Mouse (Mus musculus): ENCODE data around the gene Rufy2. TPM values are rescaled to one million over a fixed set of nuclear protein-coding genes. Genes with fewer than 3 reads are reported as not detected.

Gene Rufy2
- polyA plus RNA-seq, 1 experiment from 2014 or later = 23.5 TPM

GRCm38 (mm10) chr10:63023121-63023748 lies 43.2 kb downstream of the Rufy2 start:
- peak overlapping the region; percentile 70 for H3K4me2 ChIP-seq (ENCODE audit: low read depth, low read length)
- H3K36me3 ChIP-seq (ENCODE audit: control insufficient read depth, insufficient read depth, low read length) = no peaks in the 10 kb centered on the region
- ATAC-seq (ENCODE audit: low read depth) (peak; percentile 14; the same call in 1 of the 2 replicates), DNase-seq (ENCODE audit: low spot score) (peak; percentile 70)
- peak overlapping the region; percentile 100 for H3K9ac ChIP-seq (ENCODE audit: low read depth, low read length)
- H3K27me3 ChIP-seq (replicated peaks; ENCODE audit: control insufficient read depth, insufficient read depth, low read length) = no peaks in the 10 kb centered on the region
- WGBS = under 1% methylated on average over 25 of the region's 68 CpGs
- H3K9me3 ChIP-seq (ENCODE audit: control insufficient read depth, low read length) = no peaks in the 10 kb centered on the region
- peak overlapping the region; percentile 100 for H3K27ac ChIP-seq (replicated peaks; ENCODE audit: low read depth, low read length)
- peak overlapping the region; percentile 97 for H3K4me3 ChIP-seq (ENCODE audit: low read depth, low read length)
- H3K4me1 ChIP-seq (ENCODE audit: control insufficient read depth, insufficient read depth, low read length) = peaks cover 28% of the 10 kb centered on the region

GRCm38 (mm10) chr10:63023749-63024579 lies 43.9 kb downstream of the Rufy2 start, which contains the start of the genes Hnrnph3 and Pbld2:
Hnrnph3 (minus strand) TSS chr10:63024217.
Pbld2 (plus strand) TSS chr10:63024315.
- ATAC-seq (ENCODE audit: low read depth) = peak; percentile 93
- 0% methylated on average over 28 of the region's 69 CpGs for WGBS
- peak within 1 kb of the TSS; percentile 100 for H3K27ac ChIP-seq (replicated peaks; ENCODE audit: low read depth, low read length)

GRCm38 (mm10) chr10:63024580-63024910 lies 44.5 kb downstream of the Rufy2 start:
- Histone ChIP-seq H3K4me2 (ENCODE audit: low read depth, low read length) (peak overlapping the region; percentile 84), H3K4me1 (ENCODE audit: control insufficient read depth, insufficient read depth, low read length) (peaks cover 28% of the 10 kb centered on the region), H3K9me3 (ENCODE audit: control insufficient read depth, low read length) (no peaks in the 10 kb centered on the region), H3K27me3 (replicated peaks; ENCODE audit: control insufficient read depth, insufficient read depth, low read length) (no peaks in the 10 kb centered on the region), H3K36me3 (ENCODE audit: control insufficient read depth, insufficient read depth, low read length) (no peaks in the 10 kb centered on the region), H3K9ac (ENCODE audit: low read depth, low read length) (peak overlapping the region; percentile 100), H3K27ac (replicated peaks; ENCODE audit: low read depth, low read length) (peak overlapping the region; percentile 100), H3K4me3 (ENCODE audit: low read depth, low read length) (peak overlapping the region; percentile 97)
- DNase-seq (ENCODE audit: low spot score) = peak; percentile 83
- under 1% methylated on average over 8 of the region's 8 CpGs for WGBS
- peak; percentile 54; the same call in 1 of the 2 replicates for ATAC-seq (ENCODE audit: low read depth)

More at GRCm38 (mm10) chr10:63023749-63024579, 43.9 kb downstream of the Rufy2 start, which contains the start of the genes Hnrnph3 and Pbld2:
- Histone ChIP-seq H3K27me3 (replicated peaks; ENCODE audit: control insufficient read depth, insufficient read depth, low read length) (no peaks in the 10 kb centered on the region), H3K36me3 (ENCODE audit: control insufficient read depth, insufficient read depth, low read length) (no peaks in the 10 kb centered on the region), H3K4me2 (ENCODE audit: low read depth, low read length) (peak within 1 kb of the TSS; percentile 84), H3K9me3 (ENCODE audit: control insufficient read depth, low read length) (no peaks in the 10 kb centered on the region), H3K4me3 (ENCODE audit: low read depth, low read length) (peak within 1 kb of the TSS; percentile 97), H3K9ac (ENCODE audit: low read depth, low read length) (peak within 1 kb of the TSS; percentile 100), H3K4me1 (ENCODE audit: control insufficient read depth, insufficient read depth, low read length) (peaks cover 28% of the 10 kb centered on the region)
- peak; percentile 97 for DNase-seq (ENCODE audit: low spot score)

DNA sequence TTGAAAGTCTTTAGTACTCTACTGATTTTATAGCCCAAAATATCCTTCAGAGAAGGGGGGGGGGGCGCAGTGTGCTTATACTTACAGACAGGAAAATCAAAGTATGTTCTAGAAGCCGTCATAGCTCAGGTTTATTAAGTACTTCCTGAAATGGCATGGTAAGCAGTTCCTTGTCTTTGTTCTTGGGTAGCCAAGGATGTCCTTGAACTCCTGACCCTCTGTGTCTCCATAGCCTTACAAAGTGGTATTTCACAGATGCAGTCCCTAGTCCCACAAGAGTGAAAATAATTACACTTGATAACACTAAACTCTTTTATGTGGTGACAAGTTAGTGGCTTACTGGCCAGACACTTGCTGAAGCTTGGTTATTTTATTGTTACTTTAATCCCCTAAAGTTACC lies 45.0 kb downstream of the Rufy2 start:
- DNase-seq (ENCODE audit: low spot score) (peak; percentile 19), ATAC-seq (ENCODE audit: low read depth) (no peak)
- H3K4me1 ChIP-seq (ENCODE audit: control insufficient read depth, insufficient read depth, low read length) = peaks cover 28% of the 10 kb centered on the region
- H3K9ac ChIP-seq (ENCODE audit: low read depth, low read length) = peak overlapping the region; percentile 100
- H3K4me3 ChIP-seq (ENCODE audit: low read depth, low read length) = peak overlapping the region; percentile 97
- no peaks in the 10 kb centered on the region for H3K27me3 ChIP-seq (replicated peaks; ENCODE audit: control insufficient read depth, insufficient read depth, low read length)
- H3K36me3 ChIP-seq (ENCODE audit: control insufficient read depth, insufficient read depth, low read length) = no peaks in the 10 kb centered on the region
- H3K4me2 ChIP-seq (ENCODE audit: low read depth, low read length) = peak overlapping the region; percentile 84
- WGBS = 30% methylated on average over 2 of the region's 2 CpGs
- H3K9me3 ChIP-seq (ENCODE audit: control insufficient read depth, low read length) = no peaks in the 10 kb centered on the region
- H3K27ac ChIP-seq (replicated peaks; ENCODE audit: low read depth, low read length) = peak overlapping the region; percentile 100

GRCm38 (mm10) chr10:63025491-63026011 lies 45.5 kb downstream of the Rufy2 start:
- 35% methylated on average over 6 of the region's 6 CpGs for WGBS
- peak; percentile 61 for DNase-seq (ENCODE audit: low spot score)
- peak overlapping the region; percentile 84 for H3K4me2 ChIP-seq (ENCODE audit: low read depth, low read length)
- no peaks in the 10 kb centered on the region for H3K9me3 ChIP-seq (ENCODE audit: control insufficient read depth, low read length)
- no peak overlapping the region for H3K9ac ChIP-seq (ENCODE audit: low read depth, low read length)
- no peaks in the 10 kb centered on the region for H3K36me3 ChIP-seq (ENCODE audit: control insufficient read depth, insufficient read depth, low read length)
- H3K27ac ChIP-seq (replicated peaks; ENCODE audit: low read depth, low read length) = peak overlapping the region; percentile 100
- ATAC-seq (ENCODE audit: low read depth) = no peak
- peak overlapping the region; percentile 97; the same call in 1 of the 2 replicates for H3K4me3 ChIP-seq (ENCODE audit: low read depth, low read length)
- H3K27me3 ChIP-seq (replicated peaks; ENCODE audit: control insufficient read depth, insufficient read depth, low read length) = no peaks in the 10 kb centered on the region
- H3K4me1 ChIP-seq (ENCODE audit: control insufficient read depth, insufficient read depth, low read length) = peaks cover 28% of the 10 kb centered on the region

GRCm38 (mm10) chr10:63026156-63026794 lies 46.3 kb downstream of the Rufy2 start:
- Histone ChIP-seq H3K9ac (ENCODE audit: low read depth, low read length) (no peak overlapping the region), H3K36me3 (ENCODE audit: control insufficient read depth, insufficient read depth, low read length) (no peaks in the 10 kb centered on the region), H3K27me3 (replicated peaks; ENCODE audit: control insufficient read depth, insufficient read depth, low read length) (no peaks in the 10 kb centered on the region), H3K4me2 (ENCODE audit: low read depth, low read length) (peak overlapping the region; percentile 21), H3K9me3 (ENCODE audit: control insufficient read depth, low read length) (no peaks in the 10 kb centered on the region), H3K4me1 (ENCODE audit: control insufficient read depth, insufficient read depth, low read length) (peaks cover 26% of the 10 kb centered on the region), H3K4me3 (ENCODE audit: low read depth, low read length) (no peak overlapping the region), H3K27ac (replicated peaks; ENCODE audit: low read depth, low read length) (peak overlapping the region; percentile 100; the same call in 1 of the 2 replicates)
- 12% methylated on average over 8 of the region's 8 CpGs for WGBS
- no peak for ATAC-seq (ENCODE audit: low read depth)
- peak; percentile 71 for DNase-seq (ENCODE audit: low spot score)

GRCm38 (mm10) chr10:63026795-63027160 lies 46.8 kb downstream of the Rufy2 start:
- Histone ChIP-seq H3K9ac (ENCODE audit: low read depth, low read length) (no peak overlapping the region), H3K4me2 (ENCODE audit: low read depth, low read length) (no peak overlapping the region), H3K36me3 (ENCODE audit: control insufficient read depth, insufficient read depth, low read length) (no peaks in the 10 kb centered on the region), H3K27ac (replicated peaks; ENCODE audit: low read depth, low read length) (peak overlapping the region; percentile 100; the same call in 1 of the 2 replicates), H3K4me1 (ENCODE audit: control insufficient read depth, insufficient read depth, low read length) (peaks cover 21% of the 10 kb centered on the region), H3K9me3 (ENCODE audit: control insufficient read depth, low read length) (no peaks in the 10 kb centered on the region), H3K27me3 (replicated peaks; ENCODE audit: control insufficient read depth, insufficient read depth, low read length) (no peaks in the 10 kb centered on the region), H3K4me3 (ENCODE audit: low read depth, low read length) (no peak overlapping the region)
- ATAC-seq (ENCODE audit: low read depth) = no peak
- WGBS = 78% methylated on average over 6 of the region's 6 CpGs
- no peak for DNase-seq (ENCODE audit: low spot score)

All from embryonic facial prominence, embryonic 14.5 days (tissue).